Mouse (Mus musculus): ENCODE results near the gene Gmpr2.

- no peak for TF ChIP-seq CTCF (conservative IDR thresholded peaks at IDR 0.05; ENCODE audit: insufficient read depth, insufficient read length, low read depth, low read length)
- TF ChIP-seq POLR2A (IDR thresholded peaks at IDR 0.05; ENCODE audit: low read depth, low read length): no peak
These were observed 36.7 kb upstream of the Gmpr2 start for GRCm38 (mm10) chr14:55634874-55635522.

All from kidney, adult 2 months (tissue).